Mouse (Mus musculus) G1E (cell line): ENCODE measurements around the gene Myom1.

ENCODE experiments used
- CTCF ChIP-seq: IDR thresholded peaks from 2 replicates; pipeline ENCODE4 v1.5.1; 2012; ENCODE audit warnings: low read depth, low read length, inconsistent platforms, mixed read lengths
- GATA1 ChIP-seq: IDR thresholded peaks from 2 replicates; pipeline ENCODE4 v1.6.1; 2012; ENCODE audit warnings: borderline replicate concordance, low read length, inconsistent platforms, mixed read lengths

- TF ChIP-seq CTCF, result no peak
- TF ChIP-seq GATA1, result no peak
These were observed 286 bp downstream of the Myom1 start, which contains the start of gene Myl12a for GRCm38 (mm10) chr17:71002744-71003094.
